Mouse (Mus musculus) embryonic facial prominence, embryonic 12.5 days (tissue): ENCODE measurements around the gene 4921504E06Rik. TPM values are rescaled to one million over a fixed set of nuclear protein-coding genes. Genes with fewer than 3 reads are reported as not detected.

Experiments used
- ATAC-seq: fragments of 200-750 bp; cut with Nextera tagmentation; 2 replicates; pipeline ENCODE4 v1.8.0; 2017; ENCODE audit not compliant: insufficient number of reproducible peaks, insufficient read depth, low FRiP score, low TSS enrichment
- H3K27ac ChIP-seq: fragments of 300-500 bp; sonication (generic); 2 replicates; pipeline ENCODE4 v1.5.1; 2016; ENCODE audit warnings: mild to moderate bottlenecking
- H3K27me3 ChIP-seq: fragments of 300-500 bp; sonication (generic); 2 replicates; pipeline ENCODE4 v1.6.1; 2016; ENCODE audit warnings: mild to moderate bottlenecking, moderate library complexity
- H3K36me3 ChIP-seq: fragments of 300-500 bp; sonication (generic); 2 replicates; pipeline ENCODE4 v1.6.1; 2016; ENCODE audit warnings: mild to moderate bottlenecking
- H3K4me1 ChIP-seq: fragments of 300-500 bp; sonication (generic); 2 replicates; pipeline ENCODE4 v1.6.1; 2016
- H3K4me2 ChIP-seq: fragments of 300-500 bp; sonication (generic); replicated peaks from 2 replicates; pipeline ENCODE4 v1.6.1; 2016; ENCODE audit warnings: mild to moderate bottlenecking, moderate library complexity
- H3K4me3 ChIP-seq: fragments of 300-500 bp; sonication (generic); 2 replicates; pipeline ENCODE4 v1.5.1; 2016; ENCODE audit warnings: mild to moderate bottlenecking
- H3K9ac ChIP-seq: fragments of 300-500 bp; sonication (generic); 2 replicates; pipeline ENCODE4 v1.6.1; 2016; ENCODE audit warnings: mild to moderate bottlenecking, moderate library complexity
- H3K9me3 ChIP-seq: fragments of 300-500 bp; sonication (generic); 2 replicates; pipeline ENCODE4 v1.6.1; 2016; ENCODE audit warnings: mild to moderate bottlenecking, moderate library complexity
- WGBS: fragments of 180-500 bp; shearing (Covaris S2); methylation state at CpG from one replicate; pipeline ENCODE4 v1.1.7; 2016; 5-methylcytosine and 5-hydroxymethylcytosine counted together
- polyA plus RNA-seq: library from polyadenylated mRNA; unstranded; fragments of >200 nt; fragmentation: Nextera tagmentation; extraction: Ambion mirVana; gene quantifications from 2 replicates; pipeline ENCODE4 v1.2.1, GENCODE M21; 2016

Gene 4921504E06Rik
- polyA plus RNA-seq = not detected in 2 replicates

DNA sequence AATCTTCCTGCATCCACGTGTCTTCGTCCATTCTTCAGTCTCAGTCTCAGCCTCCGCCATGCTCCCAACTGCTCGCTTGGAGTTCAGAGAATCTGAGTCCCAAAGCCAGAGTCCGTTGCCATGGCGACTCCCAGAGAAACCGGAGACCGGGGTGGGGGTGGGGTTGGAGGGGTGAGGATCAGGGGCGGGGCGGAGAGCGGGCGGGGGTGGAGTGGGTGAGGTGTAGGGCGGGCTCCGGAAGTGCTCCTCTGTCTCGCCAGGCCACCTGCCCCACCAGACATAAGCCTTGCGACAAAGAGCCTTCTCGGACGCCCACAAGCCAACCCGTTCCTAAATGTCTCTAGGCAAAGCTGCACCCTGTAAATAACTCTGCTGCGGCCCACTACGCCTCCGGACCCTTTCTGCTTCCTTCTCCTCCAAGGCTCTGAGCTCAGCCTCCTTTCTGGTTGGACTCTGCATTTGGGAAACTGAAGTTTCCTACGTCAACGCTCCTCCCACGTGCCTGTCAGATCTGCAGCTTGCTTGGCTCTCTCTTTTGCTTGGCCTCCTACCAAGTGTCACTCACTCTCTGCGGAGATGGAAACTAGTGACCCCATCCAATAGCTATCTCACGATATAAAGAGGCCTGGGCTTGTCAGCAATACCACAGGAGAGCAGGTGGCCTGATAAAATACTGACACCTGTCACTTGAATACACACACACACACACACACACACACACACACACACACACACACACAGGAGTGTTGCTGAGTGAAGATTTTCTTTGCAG is at the start of gene 4921504E06Rik:
Gene 4921504E06Rik, minus strand, starts transcription at position 94 of the 772 bp plus-strand sequence.
- Histone ChIP-seq H3K27ac (peak within 1 kb of the TSS; percentile 70), H3K36me3 (no peaks in the 10 kb centered on the region), H3K4me2 (peak within 1 kb of the TSS; percentile 64), H3K27me3 (no peaks in the 10 kb centered on the region), H3K9ac (no peak within 1 kb of the TSS; the same call in 1 of the 2 replicates), H3K9me3 (no peaks in the 10 kb centered on the region), H3K4me1 (peaks cover 10% of the 10 kb centered on the region; the same call in 1 of the 2 replicates), H3K4me3 (peak within 1 kb of the TSS; percentile 43)
- peak; percentile 87 for ATAC-seq
- WGBS = 1% methylated on average over 17 of the region's 27 CpGs

DNA sequence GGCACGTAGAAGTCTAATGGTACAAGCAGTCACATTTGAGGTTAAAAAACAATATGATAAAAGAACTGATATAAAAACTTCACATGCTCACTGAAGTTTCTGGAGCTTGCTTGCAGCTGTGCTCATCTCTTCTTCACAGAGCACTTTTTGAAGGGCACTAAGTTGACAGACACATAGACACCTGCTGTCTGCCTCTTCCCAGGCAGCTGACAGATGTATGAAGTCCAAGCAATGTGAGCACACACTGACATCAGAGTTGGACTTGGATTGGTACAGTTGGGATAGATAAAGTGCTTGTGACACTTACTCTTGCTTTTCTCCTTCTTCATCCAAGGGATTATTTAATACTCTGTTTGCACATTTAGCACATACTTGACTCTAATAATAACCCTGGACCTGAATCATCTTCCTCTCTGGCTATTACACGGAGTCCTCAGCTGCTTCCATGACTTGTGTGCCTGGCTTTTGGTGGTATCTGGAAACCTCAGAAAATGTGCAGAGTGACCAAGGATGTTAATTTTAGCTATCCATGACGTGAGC is 47.7 kb upstream of the 4921504E06Rik start:
- no peak overlapping the region for H3K4me2 ChIP-seq
- no peaks in the 10 kb centered on the region for H3K4me1 ChIP-seq
- no peaks in the 10 kb centered on the region for H3K9me3 ChIP-seq
- no peak overlapping the region for H3K4me3 ChIP-seq
- no peak for ATAC-seq
- no peaks in the 10 kb centered on the region for H3K36me3 ChIP-seq
- H3K9ac ChIP-seq = no peak overlapping the region
- WGBS = 71% methylated on average over 3 of the region's 3 CpGs
- H3K27ac ChIP-seq = no peak overlapping the region
- no peaks in the 10 kb centered on the region for H3K27me3 ChIP-seq

- Histone ChIP-seq H3K27me3 (no peaks in the 10 kb centered on the region), H3K4me1 (no peaks in the 10 kb centered on the region), H3K4me2 (no peak overlapping the region), H3K4me3 (no peak overlapping the region), H3K9ac (no peak overlapping the region), H3K36me3 (no peaks in the 10 kb centered on the region), H3K9me3 (no peaks in the 10 kb centered on the region), H3K27ac (no peak overlapping the region)
- no peak for ATAC-seq
- WGBS = 62% methylated on average over 5 of the region's 5 CpGs
Observed at GRCm38 (mm10) chr2:19600860-19601259, 47.1 kb upstream of the 4921504E06Rik start.

GRCm38 (mm10) chr2:19599801-19600200 is 46.1 kb upstream of the 4921504E06Rik start:
- Histone ChIP-seq H3K4me1 (no peaks in the 10 kb centered on the region), H3K4me2 (no peak overlapping the region), H3K4me3 (no peak overlapping the region), H3K27me3 (no peaks in the 10 kb centered on the region), H3K9ac (no peak overlapping the region), H3K27ac (no peak overlapping the region), H3K9me3 (no peaks in the 10 kb centered on the region), H3K36me3 (no peaks in the 10 kb centered on the region)
- 80% methylated on average over 5 of the region's 5 CpGs for WGBS
- ATAC-seq = no peak

DNA sequence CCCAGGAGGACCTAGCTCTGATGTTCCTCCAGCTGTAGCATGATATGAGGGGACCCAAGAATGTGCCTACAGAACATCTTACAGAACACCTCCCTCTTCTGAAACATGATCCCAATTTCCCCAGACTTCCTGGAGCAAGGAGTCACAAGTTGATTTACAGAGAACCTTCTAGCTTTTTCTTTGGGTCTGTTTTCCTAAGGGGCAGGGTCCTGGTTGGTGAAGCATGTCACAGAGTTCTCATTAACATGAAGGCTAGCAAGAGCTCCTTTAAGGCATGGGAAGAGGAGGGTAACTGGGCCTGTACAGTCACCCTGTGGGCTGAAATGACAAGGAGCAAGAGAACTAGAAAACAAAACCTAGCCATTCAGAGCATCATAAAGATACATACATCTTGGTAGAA is 43.3 kb upstream of the 4921504E06Rik start:
- H3K27me3 ChIP-seq = no peaks in the 10 kb centered on the region
- no peak for ATAC-seq
- H3K4me2 ChIP-seq = no peak overlapping the region
- no peak overlapping the region for H3K9ac ChIP-seq
- H3K36me3 ChIP-seq = no peaks in the 10 kb centered on the region
- H3K4me3 ChIP-seq = no peak overlapping the region
- H3K27ac ChIP-seq = no peak overlapping the region
- H3K4me1 ChIP-seq = no peaks in the 10 kb centered on the region
- H3K9me3 ChIP-seq = no peaks in the 10 kb centered on the region

- Histone ChIP-seq H3K9me3 (no peaks in the 10 kb centered on the region), H3K4me3 (no peak overlapping the region), H3K36me3 (no peaks in the 10 kb centered on the region), H3K27ac (no peak overlapping the region), H3K4me1 (no peaks in the 10 kb centered on the region), H3K4me2 (no peak overlapping the region), H3K9ac (no peak overlapping the region), H3K27me3 (no peaks in the 10 kb centered on the region)
- ATAC-seq = no peak
- 81% methylated on average over 2 of the region's 2 CpGs for WGBS
Observed at GRCm38 (mm10) chr2:19596426-19596825, 42.7 kb upstream of the 4921504E06Rik start.

GRCm38 (mm10) chr2:19594856-19595255 is 41.1 kb upstream of the 4921504E06Rik start:
- ATAC-seq = no peak
- no peak overlapping the region for H3K27ac ChIP-seq
- H3K36me3 ChIP-seq = no peaks in the 10 kb centered on the region
- H3K27me3 ChIP-seq = no peaks in the 10 kb centered on the region
- no peaks in the 10 kb centered on the region for H3K9me3 ChIP-seq
- 83% methylated on average over 7 of the region's 7 CpGs for WGBS
- H3K4me1 ChIP-seq = no peaks in the 10 kb centered on the region
- no peak overlapping the region for H3K4me3 ChIP-seq
- H3K4me2 ChIP-seq = no peak overlapping the region
- no peak overlapping the region for H3K9ac ChIP-seq

GRCm38 (mm10) chr2:19579846-19580245 is 26.1 kb upstream of the 4921504E06Rik start:
- Histone ChIP-seq H3K4me2 (no peak overlapping the region), H3K27ac (no peak overlapping the region), H3K27me3 (no peaks in the 10 kb centered on the region), H3K9me3 (no peaks in the 10 kb centered on the region), H3K4me1 (no peaks in the 10 kb centered on the region), H3K36me3 (no peaks in the 10 kb centered on the region), H3K4me3 (no peak overlapping the region), H3K9ac (no peak overlapping the region)
- no peak for ATAC-seq
- 81% methylated on average over 3 of the region's 3 CpGs for WGBS

DNA sequence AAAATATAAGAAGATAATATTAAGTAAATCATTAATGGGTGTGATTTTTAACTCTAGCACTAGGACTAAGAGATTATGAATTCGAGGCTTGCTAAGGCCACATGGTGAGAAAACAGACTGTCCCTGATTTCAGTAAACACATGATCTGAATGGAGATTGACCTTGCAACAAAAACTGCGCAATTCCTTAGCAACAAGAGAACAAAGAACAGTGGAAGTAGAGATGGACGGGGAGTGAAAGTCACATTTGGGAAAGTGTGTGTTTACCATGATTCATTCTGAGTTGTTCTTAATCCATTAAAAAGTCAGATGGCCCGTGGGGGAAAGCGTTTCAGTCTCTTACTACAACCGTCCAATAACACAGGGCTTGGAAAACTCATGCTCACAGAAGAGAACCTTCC is 25.5 kb upstream of the 4921504E06Rik start:
- no peaks in the 10 kb centered on the region for H3K36me3 ChIP-seq
- H3K27me3 ChIP-seq = no peaks in the 10 kb centered on the region
- 70% methylated on average over 6 of the region's 6 CpGs for WGBS
- no peaks in the 10 kb centered on the region for H3K9me3 ChIP-seq
- no peak overlapping the region for H3K4me2 ChIP-seq
- no peak overlapping the region for H3K4me3 ChIP-seq
- no peak overlapping the region for H3K9ac ChIP-seq
- no peak for ATAC-seq
- no peaks in the 10 kb centered on the region for H3K4me1 ChIP-seq
- no peak overlapping the region for H3K27ac ChIP-seq

DNA sequence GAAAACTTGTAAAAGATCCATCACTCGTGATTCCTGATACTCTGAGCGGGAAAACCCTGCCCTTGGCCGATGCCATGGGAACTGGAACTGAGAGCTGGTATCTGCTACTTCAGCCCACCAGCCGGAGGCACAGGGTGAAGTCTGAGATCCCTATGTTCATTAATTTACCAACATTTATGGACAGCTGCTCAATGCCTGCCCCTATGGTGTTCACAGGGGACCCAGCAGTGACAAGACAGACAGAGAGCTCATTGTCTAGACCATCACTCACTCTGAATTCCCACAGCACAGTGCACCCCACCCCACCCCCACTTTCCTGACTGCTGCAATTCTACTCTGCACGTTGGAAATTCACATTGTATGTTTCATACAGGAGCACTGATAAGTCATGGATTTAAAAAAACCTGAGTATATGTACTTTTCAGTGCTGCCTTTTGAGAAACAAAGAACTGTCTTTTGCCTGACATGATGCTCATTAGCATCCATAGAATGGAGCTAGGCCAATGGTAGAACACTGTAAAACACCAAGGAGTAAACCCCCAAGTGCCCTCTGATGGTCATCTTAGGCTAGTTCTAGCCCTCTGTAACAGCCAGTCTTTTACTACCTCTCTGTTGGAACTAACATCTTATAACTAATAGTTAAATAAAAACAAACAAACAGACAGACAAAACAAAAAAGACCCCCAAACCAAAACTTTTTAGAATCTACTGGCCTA is 8.6 kb upstream of the 4921504E06Rik start:
- ATAC-seq = 0 out of 2 replicates have a peak, but pooled peaks have one; percentile 41
- 62% methylated on average over 5 of the region's 5 CpGs for WGBS
- Histone ChIP-seq H3K9ac (no peak overlapping the region), H3K36me3 (no peaks in the 10 kb centered on the region), H3K4me2 (no peak overlapping the region), H3K27me3 (no peaks in the 10 kb centered on the region), H3K27ac (no peak overlapping the region), H3K4me1 (no peaks in the 10 kb centered on the region), H3K4me3 (no peak overlapping the region), H3K9me3 (no peaks in the 10 kb centered on the region)

DNA sequence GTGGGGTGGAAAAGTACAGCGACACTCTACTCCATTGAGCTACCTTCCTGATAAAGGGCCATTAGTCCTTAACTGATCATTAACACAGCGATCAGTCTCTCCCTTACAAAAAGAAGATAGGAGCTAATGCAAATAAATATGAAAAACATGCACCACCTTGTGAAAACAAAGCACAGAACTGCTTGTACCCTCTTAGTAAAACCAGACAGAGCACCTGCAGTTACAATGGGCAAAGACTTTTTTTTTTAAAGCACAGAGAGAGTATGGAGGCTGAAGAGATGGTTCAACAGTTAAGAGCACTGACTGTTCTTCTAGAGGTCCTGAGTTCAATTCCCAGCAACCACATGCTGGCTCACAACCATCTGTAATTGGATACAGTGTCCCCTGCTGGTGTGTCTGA is 6.9 kb upstream of the 4921504E06Rik start:
- no peaks in the 10 kb centered on the region for H3K9me3 ChIP-seq
- no peak overlapping the region for H3K4me2 ChIP-seq
- ATAC-seq = no peak
- no peak overlapping the region for H3K27ac ChIP-seq
- H3K4me3 ChIP-seq = no peak overlapping the region
- no peaks in the 10 kb centered on the region for H3K4me1 ChIP-seq
- H3K9ac ChIP-seq = no peak overlapping the region
- no peaks in the 10 kb centered on the region for H3K27me3 ChIP-seq
- WGBS = 76% methylated on average over 2 of the region's 2 CpGs
- H3K36me3 ChIP-seq = no peaks in the 10 kb centered on the region

DNA sequence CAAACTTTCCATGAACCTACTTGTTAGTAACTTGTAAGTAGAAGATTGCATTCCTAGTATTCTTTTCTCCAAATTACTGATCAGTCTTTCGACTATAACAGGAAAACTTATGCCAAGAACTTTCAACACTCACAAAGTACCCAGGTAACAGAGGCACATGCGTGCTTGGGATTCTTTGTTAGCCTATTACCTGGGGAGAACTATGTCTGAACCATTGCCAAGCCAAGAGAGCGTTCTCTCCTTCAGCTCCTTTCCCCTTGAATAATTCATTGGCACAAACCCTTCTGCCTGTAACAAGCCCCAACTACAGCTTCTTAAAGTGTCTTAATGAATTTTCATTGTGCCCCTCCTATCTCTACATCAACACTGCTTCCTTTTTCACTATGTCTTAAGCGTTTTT is 6.4 kb upstream of the 4921504E06Rik start:
- Histone ChIP-seq H3K9me3 (no peaks in the 10 kb centered on the region), H3K4me3 (no peak overlapping the region), H3K4me1 (no peaks in the 10 kb centered on the region), H3K36me3 (no peaks in the 10 kb centered on the region), H3K27ac (no peak overlapping the region), H3K4me2 (no peak overlapping the region), H3K27me3 (no peaks in the 10 kb centered on the region), H3K9ac (no peak overlapping the region)
- ATAC-seq = no peak
- WGBS = 60% methylated on average over 4 of the region's 4 CpGs
